Mouse (Mus musculus): ENCODE data around the gene Smarcad1. TPM values are rescaled to one million over a fixed set of nuclear protein-coding genes. Genes with fewer than 3 reads are reported as not detected.
A peak's percentile ranks its signal among the peaks of the same experiment; 100 is the strongest.

The Smarcad1 gene
- polyA plus RNA-seq, 1 experiment from 2014 or later: 92.6 TPM

GRCm38 (mm10) chr6:65132376-65132775, 90.0 kb downstream of the Smarcad1 start:
- no peak for ATAC-seq (ENCODE audit: insufficient read depth, low FRiP score, low TSS enrichment)
- Histone ChIP-seq H3K9me3 (ENCODE audit: control insufficient read depth, low read length) (no peaks in the 10 kb centered on the region), H3K4me1 (ENCODE audit: control insufficient read depth, insufficient read depth, low read length) (no peaks in the 10 kb centered on the region), H3K4me3 (ENCODE audit: low read depth, low read length) (no peak overlapping the region), H3K36me3 (ENCODE audit: control insufficient read depth, insufficient read depth, low read length) (no peaks in the 10 kb centered on the region), H3K27ac (ENCODE audit: low read depth, low read length) (no peak overlapping the region), H3K9ac (ENCODE audit: low read length) (no peak overlapping the region), H3K4me2 (ENCODE audit: low read depth) (no peak overlapping the region), H3K27me3 (ENCODE audit: control insufficient read depth, insufficient read depth, low read length) (no peaks in the 10 kb centered on the region)
- no peak for DNase-seq (ENCODE audit: low spot score)
- WGBS: 56% methylated on average over 6 of the region's 6 CpGs

DNA sequence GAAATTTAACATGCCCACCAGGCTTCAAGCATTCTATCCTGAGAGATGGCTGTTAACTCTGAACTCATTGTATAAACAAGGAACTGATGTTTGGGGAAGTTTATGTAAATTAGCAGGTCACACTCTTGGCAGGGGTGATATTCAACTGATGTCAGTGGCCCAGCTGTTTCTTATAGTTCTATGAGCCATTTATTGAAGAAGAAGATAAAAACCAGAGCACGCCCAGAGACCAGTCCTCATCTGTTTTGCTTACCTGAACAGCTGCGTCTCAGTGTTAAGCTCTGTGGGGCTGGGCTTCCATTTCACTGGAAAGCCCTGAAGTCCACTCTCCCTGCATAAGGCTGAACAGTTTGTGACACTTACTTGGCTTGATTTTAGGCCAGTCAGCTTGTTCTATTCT, 95.4 kb downstream of the Smarcad1 start:
- 53% methylated on average over 2 of the region's 2 CpGs for WGBS
- H3K9ac ChIP-seq (ENCODE audit: low read length): no peak overlapping the region
- H3K4me1 ChIP-seq (ENCODE audit: control insufficient read depth, insufficient read depth, low read length): no peaks in the 10 kb centered on the region
- H3K4me3 ChIP-seq (ENCODE audit: low read depth, low read length): no peak overlapping the region
- ATAC-seq (ENCODE audit: insufficient read depth, low FRiP score, low TSS enrichment): no peak
- H3K36me3 ChIP-seq (ENCODE audit: control insufficient read depth, insufficient read depth, low read length): no peaks in the 10 kb centered on the region
- no peak overlapping the region for H3K27ac ChIP-seq (ENCODE audit: low read depth, low read length)
- no peaks in the 10 kb centered on the region for H3K27me3 ChIP-seq (ENCODE audit: control insufficient read depth, insufficient read depth, low read length)
- DNase-seq (ENCODE audit: low spot score): no peak
- no peaks in the 10 kb centered on the region for H3K9me3 ChIP-seq (ENCODE audit: control insufficient read depth, low read length)
- no peak overlapping the region for H3K4me2 ChIP-seq (ENCODE audit: low read depth)

DNA sequence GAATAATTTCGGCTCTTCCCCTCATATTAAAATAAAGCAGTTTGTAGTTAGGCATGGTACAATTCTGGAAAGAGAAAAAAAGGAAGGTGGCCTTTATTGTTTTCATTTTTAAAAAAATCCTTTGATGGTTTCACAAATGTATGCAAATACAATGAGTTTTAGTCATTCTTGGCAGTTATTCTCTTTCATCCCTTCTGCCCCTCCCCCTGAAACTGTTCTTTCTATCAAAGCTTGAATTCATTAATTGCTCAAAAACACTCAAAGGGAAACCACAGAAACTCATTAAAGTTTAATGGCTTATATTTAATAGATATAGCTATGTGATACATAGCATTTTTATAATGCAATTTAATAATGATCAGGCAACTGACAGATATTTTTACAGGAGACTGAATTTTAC, 95.9 kb downstream of the Smarcad1 start:
- Histone ChIP-seq H3K4me1 (ENCODE audit: control insufficient read depth, insufficient read depth, low read length) (no peaks in the 10 kb centered on the region), H3K9me3 (ENCODE audit: control insufficient read depth, low read length) (no peaks in the 10 kb centered on the region), H3K9ac (ENCODE audit: low read length) (no peak overlapping the region), H3K4me3 (ENCODE audit: low read depth, low read length) (no peak overlapping the region), H3K27me3 (ENCODE audit: control insufficient read depth, insufficient read depth, low read length) (no peaks in the 10 kb centered on the region), H3K4me2 (ENCODE audit: low read depth) (no peak overlapping the region), H3K27ac (ENCODE audit: low read depth, low read length) (no peak overlapping the region), H3K36me3 (ENCODE audit: control insufficient read depth, insufficient read depth, low read length) (no peaks in the 10 kb centered on the region)
- DNase-seq (ENCODE audit: low spot score) (no peak), ATAC-seq (ENCODE audit: insufficient read depth, low FRiP score, low TSS enrichment) (no peak)
- 91% methylated on average over 1 of the region's 1 CpGs for WGBS

GRCm38 (mm10) chr6:65140082-65140749, 97.8 kb downstream of the Smarcad1 start:
- Histone ChIP-seq H3K27me3 (ENCODE audit: control insufficient read depth, insufficient read depth, low read length) (no peaks in the 10 kb centered on the region), H3K4me3 (ENCODE audit: low read depth, low read length) (no peak overlapping the region), H3K4me2 (ENCODE audit: low read depth) (no peak overlapping the region), H3K27ac (ENCODE audit: low read depth, low read length) (0 out of 2 replicates have a peak overlapping the region, but pooled peaks have one; percentile 21), H3K9ac (ENCODE audit: low read length) (no peak overlapping the region), H3K9me3 (ENCODE audit: control insufficient read depth, low read length) (no peaks in the 10 kb centered on the region), H3K4me1 (ENCODE audit: control insufficient read depth, insufficient read depth, low read length) (no peaks in the 10 kb centered on the region), H3K36me3 (ENCODE audit: control insufficient read depth, insufficient read depth, low read length) (no peaks in the 10 kb centered on the region)
- ATAC-seq (ENCODE audit: insufficient read depth, low FRiP score, low TSS enrichment) (peak; percentile 67; the same call in 1 of the 2 replicates), DNase-seq (ENCODE audit: low spot score) (no peak)
- 61% methylated on average over 5 of the region's 5 CpGs for WGBS

- 78% methylated on average over 6 of the region's 6 CpGs for WGBS
- no peak for DNase-seq (ENCODE audit: low spot score)
- Histone ChIP-seq H3K36me3 (ENCODE audit: control insufficient read depth, insufficient read depth, low read length) (no peaks in the 10 kb centered on the region), H3K9ac (ENCODE audit: low read length) (no peak overlapping the region), H3K4me2 (ENCODE audit: low read depth) (no peak overlapping the region), H3K9me3 (ENCODE audit: control insufficient read depth, low read length) (no peaks in the 10 kb centered on the region), H3K27me3 (ENCODE audit: control insufficient read depth, insufficient read depth, low read length) (no peaks in the 10 kb centered on the region), H3K27ac (ENCODE audit: low read depth, low read length) (no peak overlapping the region), H3K4me3 (ENCODE audit: low read depth, low read length) (no peak overlapping the region), H3K4me1 (ENCODE audit: control insufficient read depth, insufficient read depth, low read length) (no peaks in the 10 kb centered on the region)
- ATAC-seq (ENCODE audit: insufficient read depth, low FRiP score, low TSS enrichment): peak; percentile 23; the same call in 1 of the 2 replicates
Observed at GRCm38 (mm10) chr6:65140750-65141243, 98.4 kb downstream of the Smarcad1 start.

DNA sequence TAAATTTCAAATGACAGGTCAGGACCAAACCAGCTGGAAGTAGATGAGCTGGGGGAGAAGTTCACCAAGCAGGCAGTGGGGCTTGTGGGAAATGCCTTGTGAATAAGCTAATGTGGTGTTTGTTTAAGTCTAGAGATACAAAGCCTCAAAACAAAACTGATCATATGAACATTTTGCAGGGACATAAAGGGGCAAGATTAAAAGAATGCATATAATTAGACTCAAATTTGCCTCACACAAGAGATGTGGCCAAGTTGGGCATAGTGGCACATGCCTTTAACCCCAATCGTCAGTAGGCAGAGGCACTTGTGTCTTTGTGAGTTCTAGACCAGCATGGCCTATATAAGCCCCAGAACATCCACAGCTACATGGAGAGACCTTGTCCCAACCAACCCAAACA, 99.9 kb downstream of the Smarcad1 start:
- H3K36me3 ChIP-seq (ENCODE audit: control insufficient read depth, insufficient read depth, low read length): no peaks in the 10 kb centered on the region
- no peaks in the 10 kb centered on the region for H3K9me3 ChIP-seq (ENCODE audit: control insufficient read depth, low read length)
- no peak overlapping the region for H3K4me3 ChIP-seq (ENCODE audit: low read depth, low read length)
- H3K27me3 ChIP-seq (ENCODE audit: control insufficient read depth, insufficient read depth, low read length): no peaks in the 10 kb centered on the region
- 76% methylated on average over 1 of the region's 1 CpGs for WGBS
- ATAC-seq (ENCODE audit: insufficient read depth, low FRiP score, low TSS enrichment) (no peak), DNase-seq (ENCODE audit: low spot score) (no peak)
- H3K4me2 ChIP-seq (ENCODE audit: low read depth): no peak overlapping the region
- no peaks in the 10 kb centered on the region for H3K4me1 ChIP-seq (ENCODE audit: control insufficient read depth, insufficient read depth, low read length)
- H3K27ac ChIP-seq (ENCODE audit: low read depth, low read length): no peak overlapping the region
- no peak overlapping the region for H3K9ac ChIP-seq (ENCODE audit: low read length)

- Histone ChIP-seq H3K9ac (ENCODE audit: low read length) (no peak within 1 kb of the TSS), H3K4me2 (ENCODE audit: low read depth) (no peak within 1 kb of the TSS), H3K36me3 (ENCODE audit: control insufficient read depth, insufficient read depth, low read length) (no peaks in the 10 kb centered on the region), H3K4me1 (ENCODE audit: control insufficient read depth, insufficient read depth, low read length) (no peaks in the 10 kb centered on the region), H3K27ac (ENCODE audit: low read depth, low read length) (no peak within 1 kb of the TSS), H3K9me3 (ENCODE audit: control insufficient read depth, low read length) (no peaks in the 10 kb centered on the region), H3K27me3 (ENCODE audit: control insufficient read depth, insufficient read depth, low read length) (no peaks in the 10 kb centered on the region), H3K4me3 (ENCODE audit: low read depth, low read length) (no peak within 1 kb of the TSS)
- DNase-seq (ENCODE audit: low spot score) (no peak), ATAC-seq (ENCODE audit: insufficient read depth, low FRiP score, low TSS enrichment) (peak; percentile 45; the same call in 1 of the 2 replicates)
- WGBS: 33% methylated on average over 16 of the region's 16 CpGs
Observed at GRCm38 (mm10) chr6:65144621-65145205, 102.3 kb downstream of the Smarcad1 start, which contains the start of gene Hpgds. Hpgds (minus strand) TSS chr6:65144908.

GRCm38 (mm10) chr6:65146363-65146762, 104.0 kb downstream of the Smarcad1 start:
- Histone ChIP-seq H3K9me3 (ENCODE audit: control insufficient read depth, low read length) (no peaks in the 10 kb centered on the region), H3K4me1 (ENCODE audit: control insufficient read depth, insufficient read depth, low read length) (no peaks in the 10 kb centered on the region), H3K4me2 (ENCODE audit: low read depth) (no peak overlapping the region), H3K4me3 (ENCODE audit: low read depth, low read length) (no peak overlapping the region), H3K9ac (ENCODE audit: low read length) (no peak overlapping the region), H3K27ac (ENCODE audit: low read depth, low read length) (no peak overlapping the region), H3K27me3 (ENCODE audit: control insufficient read depth, insufficient read depth, low read length) (no peaks in the 10 kb centered on the region), H3K36me3 (ENCODE audit: control insufficient read depth, insufficient read depth, low read length) (no peaks in the 10 kb centered on the region)
- 92% methylated on average over 4 of the region's 4 CpGs for WGBS
- DNase-seq (ENCODE audit: low spot score) (no peak), ATAC-seq (ENCODE audit: insufficient read depth, low FRiP score, low TSS enrichment) (no peak)

DNA sequence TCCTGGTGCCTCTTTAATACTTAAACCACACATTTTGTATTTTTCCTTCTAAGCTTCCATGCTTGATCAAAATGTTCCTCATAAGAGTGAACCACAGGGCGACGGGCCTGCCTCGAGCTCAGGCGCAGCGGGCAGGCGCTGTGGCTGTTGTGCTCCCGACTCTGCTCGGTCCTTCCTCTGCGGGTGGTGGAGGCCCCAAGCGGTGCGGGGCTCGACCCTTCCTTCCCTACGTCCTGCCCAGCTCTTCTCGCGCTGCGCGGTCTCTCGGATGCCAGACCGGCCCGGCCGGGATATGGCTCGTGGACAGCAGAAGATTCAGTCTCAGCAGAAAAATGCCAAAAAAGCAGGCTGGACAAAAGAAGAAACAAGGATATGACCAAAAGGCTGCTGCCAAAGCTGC, 108.3 kb downstream of the Smarcad1 start:
- DNase-seq (ENCODE audit: low spot score) (peak; percentile 41), ATAC-seq (ENCODE audit: insufficient read depth, low FRiP score, low TSS enrichment) (no peak; the same call in 1 of the 2 replicates)
- Histone ChIP-seq H3K36me3 (ENCODE audit: control insufficient read depth, insufficient read depth, low read length) (no peaks in the 10 kb centered on the region), H3K4me2 (ENCODE audit: low read depth) (peak overlapping the region; percentile 33), H3K27ac (ENCODE audit: low read depth, low read length) (no peak overlapping the region), H3K4me1 (ENCODE audit: control insufficient read depth, insufficient read depth, low read length) (no peaks in the 10 kb centered on the region), H3K9me3 (ENCODE audit: control insufficient read depth, low read length) (no peaks in the 10 kb centered on the region), H3K27me3 (ENCODE audit: control insufficient read depth, insufficient read depth, low read length) (no peaks in the 10 kb centered on the region), H3K4me3 (ENCODE audit: low read depth, low read length) (no peak overlapping the region), H3K9ac (ENCODE audit: low read length) (no peak overlapping the region; the same call in 1 of the 2 replicates)
- 10% methylated on average over 22 of the region's 22 CpGs for WGBS

Data from neural tube, embryonic 11.5 days (tissue).